Mouse (Mus musculus) megakaryocyte, adult 5-6 weeks (primary cell): ENCODE data around the gene Vwf. TPM values are rescaled to one million over a fixed set of nuclear protein-coding genes. Genes with fewer than 3 reads are reported as not detected.

ENCODE experiments used
- ATAC-seq: 2 replicates; pipeline ENCODE4 v1.8.0; 2016; ENCODE audit warnings: mild to moderate bottlenecking, inconsistent platforms; ENCODE audit not compliant: poor library complexity, severe bottlenecking
- total RNA-seq, 2 experiments: library from RNA; stranded (forward) in 1 of 2; stranded (reverse) in 1 of 2; fragments of 153-499, 151-499 nt in 1 of 2; fragments of 221-1000, 200-1000 nt in 1 of 2; gene quantifications; 2 replicates each; pipeline versions ENCODE4 v1.2.3 to v1.2.4; 2015 to 2017

Gene Vwf
- total RNA-seq, 2 experiments from 2014 or later, result 0.18 to 0.26 TPM

DNA sequence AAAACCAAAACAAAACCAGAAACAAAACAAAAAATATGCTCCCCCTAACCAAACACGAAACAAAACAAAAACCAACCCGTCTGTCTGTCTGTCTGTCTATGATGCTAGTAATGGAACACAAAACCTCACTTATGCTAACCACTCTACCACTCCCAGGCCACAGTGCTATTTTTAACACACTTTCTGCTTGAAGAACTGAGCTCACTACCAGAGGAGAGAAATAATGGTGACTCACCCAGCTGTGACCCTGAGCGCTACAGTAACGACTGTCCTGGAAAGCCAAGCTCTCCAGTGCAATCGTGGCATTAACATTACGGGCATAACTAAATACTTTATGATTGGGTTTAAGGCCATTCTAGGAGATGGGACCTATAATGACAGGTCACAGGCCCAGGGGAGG, 5.7 kb upstream of the Vwf start:
- ATAC-seq, result peak; percentile 27; the same call in 1 of the 2 replicates

DNA sequence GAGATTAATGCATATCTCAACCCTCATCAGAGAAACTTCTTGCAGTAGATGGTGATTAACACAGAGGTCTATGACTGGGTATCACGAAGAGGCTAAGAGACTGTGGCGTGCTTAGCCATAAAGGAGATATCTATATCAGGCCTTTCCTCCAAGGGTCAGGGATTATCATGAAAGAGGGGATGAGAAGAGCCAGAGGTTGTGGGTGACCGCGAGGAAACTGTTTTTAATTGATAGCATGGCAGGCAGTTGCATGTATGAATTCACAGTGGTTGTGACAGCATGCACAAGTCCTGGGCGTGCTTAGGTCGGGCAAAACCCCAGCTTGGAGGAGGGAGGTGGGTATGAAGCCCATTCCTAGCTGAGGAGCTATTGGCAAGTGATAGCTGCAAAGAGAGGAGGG, 5.3 kb upstream of the Vwf start:
- ATAC-seq, result no peak

DNA sequence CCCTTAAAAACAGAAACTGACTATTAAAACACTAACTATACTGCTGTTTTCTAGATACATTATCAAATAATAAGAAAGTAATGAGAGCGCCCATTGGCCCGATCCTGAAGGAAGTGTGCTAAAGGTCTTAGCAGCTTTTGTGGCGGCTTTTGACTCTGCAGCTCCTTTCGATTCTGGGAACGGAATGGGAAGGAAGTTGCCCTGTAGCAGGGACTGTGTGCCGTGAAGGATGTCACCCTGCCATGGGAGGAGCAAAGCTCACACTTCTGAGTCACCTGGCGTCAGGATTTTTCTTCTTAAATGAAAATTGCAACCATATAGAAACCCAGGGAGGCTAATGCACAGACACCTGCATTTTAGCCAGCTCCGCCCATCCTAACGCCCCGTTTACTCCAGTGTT, 1.8 kb downstream of the Vwf start:
- peak; percentile 56 for ATAC-seq

DNA sequence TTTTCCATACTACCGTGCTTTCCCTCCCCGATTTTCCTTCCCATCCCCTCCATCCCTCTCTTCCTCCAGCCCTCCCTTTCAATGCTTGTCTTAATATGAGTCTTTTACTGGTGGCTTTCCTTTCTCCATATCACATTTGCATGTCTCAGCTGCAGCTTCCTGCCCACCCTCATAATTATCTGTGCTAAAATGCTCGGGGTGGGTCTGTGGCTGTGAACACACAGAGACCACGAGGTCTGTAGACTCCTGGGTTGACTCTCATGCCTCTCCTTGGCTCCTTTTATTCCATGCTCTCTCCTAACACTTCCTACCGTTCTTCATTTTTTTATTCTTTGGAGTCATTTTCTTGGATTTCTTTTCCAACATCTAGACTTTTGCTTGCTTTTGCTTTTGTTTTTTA, 3.6 kb downstream of the Vwf start:
- no peak for ATAC-seq

DNA sequence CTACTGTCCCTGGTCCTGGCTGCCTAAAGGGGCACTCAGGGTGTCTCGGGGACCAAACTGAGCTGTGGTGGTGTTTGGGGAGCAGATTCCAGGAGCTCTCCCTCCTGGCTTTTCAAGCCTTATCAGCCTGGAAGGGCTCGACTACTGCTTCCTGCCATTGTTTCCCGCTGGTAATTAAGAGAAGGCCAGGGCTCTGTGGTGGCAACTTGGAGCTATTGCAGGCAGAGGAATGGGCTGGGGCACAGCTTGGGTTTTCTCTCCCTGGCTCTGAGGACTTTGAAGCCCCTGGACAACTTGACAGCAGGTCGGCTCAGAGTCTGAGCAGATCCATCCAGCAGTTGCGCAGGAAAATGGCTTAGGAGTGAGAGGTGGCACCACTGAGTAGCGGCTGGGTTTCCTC, 6.2 kb downstream of the Vwf start:
- no peak for ATAC-seq

DNA sequence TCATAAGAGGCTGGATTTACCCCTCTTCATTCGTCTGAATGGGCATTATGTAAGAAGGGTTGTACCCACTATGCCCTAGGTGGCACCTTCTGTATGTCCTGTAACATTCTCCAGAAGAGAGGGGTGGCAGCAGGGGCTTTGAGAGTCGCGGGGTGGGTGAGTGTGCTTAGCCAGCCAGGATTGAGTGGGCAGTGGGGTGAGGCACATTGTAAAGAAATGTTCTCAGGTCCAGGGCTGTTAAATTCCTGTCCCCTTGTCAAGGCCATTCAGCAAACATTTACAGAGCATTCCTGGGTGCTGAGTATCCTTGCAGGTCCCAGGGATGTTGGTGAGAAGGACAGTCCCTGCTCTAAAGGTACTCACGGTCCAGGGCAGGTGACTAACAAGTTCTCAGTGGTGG, 7.0 kb downstream of the Vwf start:
- no peak for ATAC-seq

DNA sequence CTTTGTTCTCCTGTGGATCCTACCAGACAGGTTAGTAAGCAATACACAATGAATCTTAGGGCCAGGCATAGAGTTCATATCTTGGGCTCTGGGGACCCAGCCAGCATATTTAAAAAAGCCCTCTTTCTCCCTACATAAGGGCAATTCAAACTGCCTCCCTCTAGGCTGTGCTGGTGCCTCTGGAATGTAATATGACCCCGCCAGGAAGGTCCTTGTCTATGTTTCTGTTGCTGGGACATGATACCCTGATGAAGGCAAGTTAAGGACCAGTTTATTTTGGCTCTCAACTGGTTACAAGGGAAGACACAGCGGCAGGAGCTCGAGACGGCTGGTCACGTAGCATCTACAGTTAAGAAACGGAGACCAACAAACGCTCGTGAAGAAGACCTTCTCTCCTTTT, 12.3 kb downstream of the Vwf start:
- ATAC-seq, result no peak

DNA sequence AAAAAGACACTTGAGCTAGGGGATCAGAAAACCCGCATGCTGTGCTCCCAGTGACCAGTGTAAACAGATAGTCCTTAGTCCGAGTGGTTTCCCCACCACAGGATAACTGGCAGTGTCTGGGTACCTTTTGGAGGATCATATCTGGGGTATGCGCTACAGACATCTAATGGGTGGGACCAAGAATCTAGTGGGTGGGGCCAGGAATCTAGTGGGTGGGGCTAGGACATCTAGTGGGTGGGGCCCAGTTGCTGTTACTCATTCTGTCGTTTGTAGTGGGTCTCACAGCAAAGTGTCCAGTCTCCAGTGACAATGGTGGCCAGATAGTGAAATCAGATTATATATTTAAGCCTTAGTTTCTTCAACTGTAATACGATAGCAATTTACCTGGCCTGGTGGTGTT, 14.5 kb downstream of the Vwf start:
- no peak for ATAC-seq

DNA sequence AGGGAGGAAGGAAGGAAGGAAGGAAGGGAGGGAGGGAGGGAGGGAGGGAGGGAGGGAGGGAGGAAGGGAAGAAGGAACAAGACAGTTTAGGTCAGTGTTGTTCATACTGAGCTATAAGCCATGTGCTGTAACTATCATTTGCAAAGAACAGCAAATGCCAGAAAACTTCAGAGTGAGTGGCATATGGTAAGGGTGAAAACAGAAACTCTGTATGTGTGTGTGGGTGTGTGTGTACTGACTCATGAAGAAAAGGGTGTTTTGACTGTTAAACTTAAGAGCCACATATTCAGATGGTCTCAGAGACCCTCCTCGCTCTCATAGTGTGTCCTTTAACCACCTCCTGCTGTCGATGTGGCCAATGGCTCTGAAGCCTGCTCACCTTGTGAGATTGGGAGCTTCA, 14.9 kb downstream of the Vwf start:
- ATAC-seq, result no peak

DNA sequence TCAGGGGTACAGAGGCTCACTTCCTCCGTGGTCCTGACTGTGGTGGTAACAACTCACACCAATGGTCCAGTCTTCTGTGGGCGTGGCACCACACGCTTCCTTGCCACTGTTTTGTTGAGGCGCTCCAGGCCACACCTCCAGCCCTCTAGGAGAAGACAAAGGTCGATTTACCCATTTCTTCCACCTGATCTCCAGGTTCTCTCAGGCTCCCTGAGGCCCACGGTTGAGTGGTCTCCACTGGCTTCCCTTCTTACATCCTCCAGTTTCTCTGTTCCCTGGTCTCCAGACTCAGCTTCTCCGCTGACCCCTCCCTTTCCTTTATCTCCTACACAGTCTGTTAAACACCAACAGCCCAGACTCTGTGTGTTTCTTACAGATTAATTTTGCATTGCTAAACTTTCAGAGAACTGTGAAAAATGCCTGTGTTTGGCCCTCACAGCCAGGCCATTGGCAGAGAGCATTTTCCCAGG, 18.3 kb downstream of the Vwf start:
- ATAC-seq, result peak; percentile 52; the same call in 1 of the 2 replicates

DNA sequence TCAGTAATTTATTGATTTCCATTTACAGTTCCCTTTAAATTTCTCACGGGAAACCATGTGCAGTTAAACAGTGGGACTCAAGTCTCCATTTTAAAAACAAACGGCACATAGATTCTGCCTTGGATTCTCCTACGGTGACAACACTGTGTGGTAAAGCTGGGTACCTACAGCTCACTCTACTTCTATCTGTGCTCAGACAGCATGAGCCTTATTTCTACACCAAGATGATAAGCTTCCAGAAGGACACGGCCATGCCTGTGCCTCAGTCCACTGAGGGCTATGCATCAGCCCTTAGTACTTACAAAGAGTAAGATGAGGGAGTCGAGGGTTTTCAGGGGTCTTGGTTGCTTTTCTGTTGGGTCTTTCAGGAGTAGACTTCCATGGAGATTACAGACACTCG, 18.8 kb downstream of the Vwf start:
- no peak for ATAC-seq

DNA sequence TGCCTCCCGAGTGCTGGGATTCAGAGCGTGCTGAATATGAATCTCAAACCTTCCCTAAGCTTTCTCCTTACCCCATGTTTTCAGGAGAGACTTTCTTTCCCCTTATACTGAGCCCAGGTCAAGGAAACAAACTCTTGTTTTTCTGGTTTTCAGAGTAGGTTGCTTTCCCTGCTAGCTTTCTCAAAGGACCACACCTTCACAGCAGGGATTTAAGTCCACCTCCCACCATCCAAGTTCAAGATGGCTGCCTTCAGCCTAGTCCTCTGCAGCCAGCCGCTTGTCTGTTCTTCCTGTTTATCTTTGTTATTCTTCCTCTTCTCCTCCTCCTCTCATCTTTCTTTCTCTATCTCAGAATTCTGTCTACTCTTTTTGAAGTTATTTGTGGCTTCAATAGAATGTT, 20.1 kb downstream of the Vwf start:
- ATAC-seq, result no peak

DNA sequence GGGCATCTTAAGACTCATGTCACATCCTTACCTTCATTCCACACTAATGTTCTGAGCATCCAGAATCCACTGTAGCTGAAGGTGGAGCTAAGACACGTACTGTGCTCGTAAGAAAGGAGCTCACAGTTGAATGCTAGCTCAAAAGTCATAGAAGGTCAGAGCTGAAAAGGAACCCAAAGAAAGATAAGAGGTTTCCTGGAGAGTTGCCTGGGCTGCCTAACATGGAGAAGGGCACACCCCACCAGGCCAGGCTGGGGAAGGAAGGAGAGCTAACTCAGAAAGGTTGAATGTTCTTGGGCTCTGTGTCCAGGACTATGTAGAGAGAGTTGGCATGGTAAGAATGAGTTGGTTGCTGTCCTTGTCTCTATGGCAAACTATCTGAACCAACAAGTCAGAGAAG, 21.8 kb downstream of the Vwf start:
- ATAC-seq, result no peak

DNA sequence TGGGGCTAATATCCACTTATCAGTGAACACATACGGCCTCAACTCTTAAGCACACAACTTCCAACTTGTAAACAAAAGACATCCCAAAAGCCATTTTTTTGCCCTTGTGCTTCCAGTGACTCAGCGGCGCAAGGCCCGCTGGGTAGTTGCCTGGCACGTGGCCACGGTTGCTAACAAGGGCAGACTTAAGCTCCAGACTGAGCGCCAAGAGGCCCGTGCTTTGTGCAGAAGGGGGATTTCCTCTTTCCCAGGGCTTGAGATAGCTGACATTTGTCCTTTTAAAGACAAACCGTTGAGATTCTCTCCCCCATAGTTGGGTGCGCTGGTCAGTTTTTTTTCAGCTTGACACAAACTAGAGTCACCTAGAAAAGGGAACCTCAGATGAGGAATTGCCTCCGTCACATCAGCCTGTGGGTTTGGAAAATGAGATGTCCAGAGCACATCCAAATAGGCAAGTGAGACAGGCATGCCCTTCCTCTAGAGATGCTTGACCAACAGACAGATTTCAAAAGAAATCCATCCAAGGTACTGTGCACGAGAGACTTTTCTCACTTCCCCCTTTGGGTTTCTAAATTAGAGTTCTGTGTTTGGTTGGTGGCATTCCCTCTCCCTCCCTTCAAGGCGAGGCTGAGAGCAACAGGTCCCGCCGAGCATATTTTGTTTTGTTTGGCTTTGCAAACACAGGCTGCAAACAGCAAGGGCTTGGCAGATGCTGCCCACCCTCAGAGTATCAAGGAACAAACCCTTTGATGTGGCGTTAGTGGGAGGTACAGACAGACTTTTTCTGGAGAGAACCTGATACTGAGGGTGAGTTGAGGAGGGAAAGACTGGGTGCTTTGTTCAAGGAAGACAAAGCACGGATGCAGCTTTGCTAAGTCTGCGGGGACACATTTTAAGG, 26.0 kb downstream of the Vwf start:
- ATAC-seq, result peak; percentile 76

DNA sequence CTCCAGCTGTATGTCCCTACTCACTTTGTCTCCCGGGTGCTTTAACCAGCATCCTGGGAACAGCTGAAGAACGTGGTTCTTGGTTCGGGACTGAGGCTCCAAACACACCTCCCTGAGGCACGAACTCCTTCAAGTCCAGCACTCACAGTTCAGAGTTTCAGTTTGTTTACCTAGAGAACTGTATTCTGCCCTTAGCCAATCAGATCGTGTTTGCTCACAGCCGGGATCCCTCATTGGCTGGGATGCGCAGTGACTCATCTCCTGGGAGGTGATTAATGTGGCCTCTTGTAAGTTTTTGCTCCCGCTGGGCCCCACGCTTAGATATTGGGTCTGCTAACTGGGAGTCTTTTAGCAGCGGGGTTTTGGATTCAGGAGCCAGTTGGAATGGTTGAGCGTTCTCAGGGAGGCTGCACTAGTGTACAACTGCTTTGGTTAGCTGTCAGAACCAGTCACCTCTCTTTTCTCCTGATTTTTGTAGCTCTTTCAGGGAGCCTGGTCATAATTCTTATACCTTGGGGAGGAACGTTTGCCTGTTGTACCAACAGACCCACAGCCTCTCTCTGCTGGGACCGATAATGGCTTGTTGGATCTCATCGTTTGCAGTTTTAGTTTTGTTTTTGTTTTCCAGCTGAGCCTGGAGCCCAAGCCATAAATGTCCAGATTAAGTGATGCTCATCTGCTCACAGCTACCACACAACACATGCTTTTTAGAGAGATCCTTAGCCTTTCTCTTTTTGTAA, 26.8 kb downstream of the Vwf start:
- ATAC-seq, result peak; percentile 90

DNA sequence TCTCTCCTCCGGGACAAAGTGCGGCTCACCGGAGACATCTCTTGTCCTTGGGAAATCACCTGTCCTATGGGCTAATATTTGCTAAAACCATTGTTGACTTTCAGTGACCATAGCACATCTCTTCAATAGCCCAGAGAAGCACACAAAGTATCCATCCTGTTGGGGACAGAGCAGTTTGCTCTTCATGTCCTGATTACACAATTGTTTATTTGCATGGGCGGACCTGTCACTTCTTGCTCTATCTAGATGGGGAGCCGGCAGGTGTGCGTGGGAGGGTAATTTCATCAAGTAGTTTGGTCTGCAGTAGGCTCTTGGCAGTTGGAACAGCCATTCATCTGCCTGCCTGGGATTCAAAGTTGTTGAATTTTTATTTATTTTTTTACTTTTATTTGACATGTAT, 28.5 kb downstream of the Vwf start:
- no peak for ATAC-seq

DNA sequence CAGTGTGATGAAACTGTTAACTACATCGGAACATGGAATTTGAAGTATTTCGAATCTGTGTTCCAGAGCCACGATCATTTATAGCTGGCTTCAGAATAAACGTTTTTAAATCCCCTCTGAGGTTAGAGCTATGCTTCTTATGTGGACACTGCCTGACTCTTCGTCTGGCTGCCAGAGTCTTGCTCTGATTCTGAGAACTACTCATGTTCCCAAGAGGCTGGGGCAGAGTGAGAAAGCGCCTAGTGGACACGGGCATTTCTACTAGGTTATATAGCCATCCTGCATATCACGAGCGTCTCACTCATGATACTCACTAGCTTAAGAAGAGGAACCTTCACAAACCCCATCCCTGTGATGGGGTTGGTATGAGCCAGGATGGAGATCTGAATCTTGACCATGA, 30.7 kb downstream of the Vwf start:
- no peak for ATAC-seq

DNA sequence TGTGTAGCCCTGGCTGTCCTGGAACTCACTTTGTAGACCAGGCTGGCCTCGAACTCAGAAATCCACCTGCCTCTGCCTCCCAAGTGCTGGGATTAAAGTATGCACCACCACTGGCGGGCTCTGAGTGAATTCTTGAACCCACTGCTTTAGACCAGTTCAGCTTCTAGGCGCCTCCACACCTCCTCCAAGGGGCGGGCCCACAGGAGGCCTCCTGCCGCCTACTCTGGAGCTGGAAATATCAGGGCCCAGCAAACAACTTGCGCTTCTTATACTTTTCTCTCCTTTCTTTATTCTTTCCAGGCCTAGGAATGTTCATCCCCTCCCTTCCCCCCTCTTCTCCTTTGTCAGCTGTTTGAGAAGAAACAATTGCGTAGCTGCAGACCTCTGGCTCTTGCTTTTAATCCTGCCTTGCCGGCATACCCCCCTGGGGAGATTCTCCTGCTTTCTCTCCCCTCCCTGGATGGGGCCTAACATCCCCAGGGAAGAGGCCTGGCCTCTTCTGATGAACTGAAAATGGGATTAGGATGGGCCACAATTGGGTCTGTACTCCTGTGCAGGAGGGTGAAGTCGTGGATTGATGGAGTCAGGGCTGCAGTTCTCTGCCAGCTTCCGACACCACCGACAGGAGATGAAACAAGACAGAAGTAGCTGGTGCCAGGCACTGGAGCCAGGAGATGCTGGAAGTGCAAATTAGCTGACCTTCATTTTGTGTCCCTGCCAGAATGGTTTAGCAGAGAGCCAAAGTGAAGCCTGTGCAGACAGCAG, 31.5 kb downstream of the Vwf start:
- no peak for ATAC-seq

DNA sequence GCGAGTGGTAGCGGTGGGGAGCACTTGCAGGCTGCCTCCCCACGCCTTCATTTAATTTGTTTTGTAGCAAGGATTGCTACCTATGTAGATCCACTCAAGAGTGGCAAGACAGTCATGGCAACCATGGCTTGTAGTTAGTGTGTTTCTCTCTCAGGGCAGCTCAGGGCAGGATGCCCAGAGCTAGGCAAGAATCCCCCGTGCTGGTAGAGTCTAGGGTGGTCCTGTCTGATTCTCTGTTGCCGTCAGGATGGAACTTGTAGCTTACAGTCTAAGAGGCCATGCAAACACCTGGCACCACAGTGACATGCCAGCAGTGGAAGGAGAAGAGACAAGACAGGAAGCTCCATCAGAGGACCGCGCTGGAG, 32.1 kb downstream of the Vwf start:
- no peak for ATAC-seq

DNA sequence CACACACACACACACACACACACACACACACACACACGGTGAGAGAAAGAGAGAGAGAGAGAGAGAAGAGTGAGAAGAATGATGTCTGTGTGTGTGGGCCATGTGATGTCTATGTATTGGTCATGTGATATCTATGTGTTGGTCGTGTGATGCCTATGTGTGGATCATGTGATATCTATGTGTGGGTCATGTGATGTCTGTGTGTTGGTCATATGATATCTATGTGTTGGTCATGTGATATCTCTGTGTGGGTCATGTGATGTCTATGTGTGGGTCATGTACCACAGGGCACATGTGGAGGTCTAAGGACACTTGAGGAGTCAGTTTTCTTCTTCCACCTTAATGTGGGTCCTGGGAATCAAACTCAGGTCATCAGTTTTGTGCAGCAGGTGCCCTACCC, 33.3 kb downstream of the Vwf start:
- ATAC-seq, result no peak

DNA sequence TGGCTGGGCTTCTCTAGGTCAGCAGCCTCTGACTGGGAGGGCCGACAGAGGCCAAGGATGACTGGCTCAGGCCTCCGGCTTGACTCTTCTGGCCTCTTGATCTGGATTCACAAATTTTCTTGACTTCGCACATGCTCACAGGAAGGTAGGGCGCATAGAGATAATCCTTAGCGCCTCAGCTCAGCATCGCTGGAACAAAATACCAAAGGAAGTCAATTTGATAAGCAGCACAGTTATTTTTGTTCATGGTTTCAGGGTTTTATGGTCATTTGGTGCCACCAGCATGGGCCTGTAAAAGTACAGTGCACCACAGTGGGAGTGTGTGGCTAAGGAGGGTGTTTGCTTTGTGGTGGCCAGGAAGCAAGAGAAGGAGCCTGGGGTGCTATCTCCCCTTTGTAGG, 37.1 kb downstream of the Vwf start:
- ATAC-seq, result no peak

DNA sequence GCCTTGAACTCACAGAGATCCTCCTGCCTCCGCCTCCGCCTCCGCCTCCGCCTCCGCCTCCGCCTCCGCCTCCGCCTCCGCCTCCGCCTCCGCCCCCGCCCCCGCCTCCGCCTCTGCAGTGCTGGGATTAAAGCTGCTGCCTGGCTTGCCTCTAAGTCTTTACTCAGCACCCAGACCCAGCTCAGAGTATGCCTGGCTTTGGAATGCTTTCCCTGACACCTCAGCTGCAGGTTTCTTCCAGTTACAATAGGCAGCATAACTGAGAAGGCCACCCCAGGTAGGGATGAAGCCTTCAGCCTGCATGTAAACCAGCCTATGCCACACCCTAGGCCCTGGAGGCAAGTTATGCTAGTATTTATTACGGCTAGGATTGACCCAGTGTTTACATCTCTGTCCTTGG, 37.7 kb downstream of the Vwf start:
- ATAC-seq, result no peak
